Mouse (Mus musculus) cerebellum, adult 9-10 months (tissue): ENCODE data around the gene Gria4.
A peak's percentile ranks its signal among the peaks of the same experiment; 100 is the strongest.
"Not testable (repeated sequence)": the region's sequence is repeated elsewhere in the genome, so short reads cannot be mapped to it uniquely, and the experiment has no call there.

Experiments used
- DNase-seq: peaks from one replicate; pipeline ENCODE4 v3.0.0; 2022

Gene Gria4

DNA sequence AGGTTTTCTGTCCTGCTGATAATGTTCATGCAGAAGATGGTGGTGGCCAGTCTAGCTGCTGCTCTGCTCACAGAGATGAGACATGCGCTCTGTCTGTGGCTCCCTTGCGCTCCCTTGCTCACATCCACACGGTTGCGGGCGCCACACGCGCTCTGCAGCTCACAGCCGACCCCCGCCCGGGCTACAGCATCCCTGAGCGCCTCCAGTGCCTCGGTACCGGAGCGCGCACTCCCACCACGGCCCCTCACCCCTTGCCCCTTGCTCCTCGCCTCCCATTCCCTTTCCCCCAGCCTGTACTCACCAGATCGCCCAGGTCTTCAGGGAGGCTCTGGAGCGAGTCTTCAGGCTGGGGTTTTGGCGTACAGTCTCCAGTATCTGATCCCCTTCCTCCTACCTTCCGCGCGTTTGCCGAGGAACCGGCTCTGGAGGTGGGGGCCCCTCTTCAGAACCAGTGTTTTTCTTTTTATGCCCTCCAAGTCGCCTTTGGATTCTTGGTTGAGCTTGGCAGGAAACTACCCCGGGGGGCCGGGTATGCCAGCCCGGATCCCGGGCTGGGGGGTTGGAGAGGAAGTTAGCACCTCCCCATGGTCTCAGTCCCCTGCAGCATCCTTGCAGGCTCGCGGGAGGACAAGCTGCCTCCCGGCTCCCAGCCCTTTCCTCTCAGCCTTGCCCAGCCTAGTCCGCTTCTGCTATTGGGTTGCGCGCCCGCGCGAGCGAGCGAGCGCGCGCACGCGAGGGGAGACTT is at the start of gene Gria4:
TSS of gene Gria4 (minus strand) at position 691 of the 745 bp plus-strand sequence.
- DNase-seq = peak; percentile 89

DNA sequence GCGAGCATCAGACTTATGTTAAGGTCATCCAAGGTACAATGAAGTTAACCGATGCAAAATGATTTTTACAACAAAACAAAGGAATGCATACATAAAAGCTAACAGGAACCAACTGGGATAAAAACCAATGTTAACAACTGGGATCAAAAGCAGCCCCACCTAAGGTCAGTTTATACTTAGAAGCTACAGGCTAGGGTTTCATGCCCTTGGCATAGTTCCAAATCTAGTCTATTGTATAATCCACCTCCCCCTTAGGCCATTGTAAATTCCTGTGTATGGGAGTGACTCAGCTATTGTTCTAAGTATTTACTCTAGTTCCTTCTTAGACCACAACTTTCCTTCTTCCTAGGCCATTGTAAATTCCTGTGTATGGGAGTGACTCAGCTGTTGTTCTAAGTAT is 14.9 kb upstream of the Gria4 start:
- DNase-seq = not testable (repeated sequence)

DNA sequence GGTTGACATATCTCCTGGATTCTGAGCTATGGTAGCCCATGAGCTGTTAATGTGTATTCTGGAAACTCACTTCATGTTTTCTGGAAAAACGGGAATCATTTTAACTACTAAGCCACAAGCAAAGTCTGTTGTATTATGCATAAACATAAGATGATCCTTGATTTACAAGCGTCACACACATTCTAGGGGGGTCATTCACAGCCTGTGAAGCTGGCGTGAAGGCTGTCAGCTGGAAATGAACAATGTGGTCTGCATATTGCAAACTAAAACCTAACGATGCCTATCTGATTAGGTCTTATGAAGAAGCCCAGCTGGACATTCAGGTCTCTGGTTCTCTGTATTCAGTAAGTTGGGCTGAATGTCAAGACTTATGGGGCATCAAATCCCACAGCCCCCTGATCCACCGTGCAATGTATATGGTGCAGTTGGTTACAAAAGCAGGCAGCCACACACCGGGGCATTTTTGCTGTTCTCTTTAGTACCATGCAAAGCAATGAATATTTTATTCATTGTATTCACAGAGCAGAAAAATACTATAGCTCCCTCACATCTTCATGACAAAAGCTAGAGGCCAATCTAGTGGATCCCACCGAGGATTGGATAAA is 7.2 kb upstream of the Gria4 start:
- no peak for DNase-seq

DNA sequence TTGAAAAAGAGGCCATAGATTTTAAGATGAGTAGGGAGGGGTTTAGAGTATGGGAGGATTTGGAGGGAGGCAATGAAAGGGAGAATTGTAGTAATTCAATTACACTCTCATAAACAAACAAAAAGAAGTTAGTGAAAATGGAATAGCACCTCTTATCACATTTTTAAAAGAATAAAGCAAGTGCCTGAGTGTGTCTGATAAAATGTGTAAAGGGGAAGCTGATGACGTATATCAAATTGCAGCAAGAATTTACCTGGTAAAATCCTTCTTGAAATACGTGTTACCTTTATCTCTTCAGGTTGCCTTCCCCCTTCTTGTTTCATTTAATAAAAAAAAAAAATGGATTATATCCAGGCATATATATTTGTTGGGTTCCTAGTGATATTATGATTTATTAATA is 1.4 kb upstream of the Gria4 start:
- peak; percentile 13 for DNase-seq

DNA sequence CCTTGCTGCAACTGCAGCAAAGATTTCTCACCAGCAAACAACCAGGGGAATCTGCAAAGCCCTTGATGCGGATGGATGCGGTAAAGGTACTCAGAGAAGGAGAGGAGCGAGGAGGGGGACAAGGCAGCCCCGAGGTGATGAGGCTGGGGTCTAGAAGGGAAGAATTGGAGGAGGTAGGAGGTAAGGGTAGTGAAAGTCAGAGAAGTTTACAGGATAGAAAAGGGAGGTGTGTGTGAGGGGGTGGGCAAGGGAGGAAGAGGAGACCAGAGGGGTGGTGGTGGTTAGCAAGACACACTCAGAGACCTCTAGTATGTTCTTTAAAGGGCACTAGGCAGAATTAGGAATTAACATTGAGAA is 233 bp upstream of the Gria4 start:
- no peak for DNase-seq

DNA sequence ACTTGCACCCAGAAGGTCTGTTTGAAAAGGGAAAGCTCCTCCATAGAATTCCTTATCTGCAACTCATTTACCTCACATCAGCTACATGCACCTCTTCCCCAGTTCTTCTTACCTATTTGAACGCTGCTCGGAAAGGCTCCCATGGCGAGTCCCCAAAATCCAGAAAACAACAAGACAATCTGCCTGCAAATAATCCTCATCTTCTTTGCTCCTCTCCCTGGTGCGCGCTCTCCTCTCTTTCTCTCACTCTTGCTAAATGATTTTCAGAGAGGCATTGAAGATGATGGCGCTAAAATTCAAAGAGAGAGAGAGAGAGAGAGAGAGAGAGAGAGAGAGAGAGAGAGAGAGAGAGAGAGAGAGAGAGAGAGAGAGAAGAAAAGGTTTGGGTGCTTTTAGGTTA is 959 bp downstream of the Gria4 start:
- DNase-seq = peak; percentile 69

DNA sequence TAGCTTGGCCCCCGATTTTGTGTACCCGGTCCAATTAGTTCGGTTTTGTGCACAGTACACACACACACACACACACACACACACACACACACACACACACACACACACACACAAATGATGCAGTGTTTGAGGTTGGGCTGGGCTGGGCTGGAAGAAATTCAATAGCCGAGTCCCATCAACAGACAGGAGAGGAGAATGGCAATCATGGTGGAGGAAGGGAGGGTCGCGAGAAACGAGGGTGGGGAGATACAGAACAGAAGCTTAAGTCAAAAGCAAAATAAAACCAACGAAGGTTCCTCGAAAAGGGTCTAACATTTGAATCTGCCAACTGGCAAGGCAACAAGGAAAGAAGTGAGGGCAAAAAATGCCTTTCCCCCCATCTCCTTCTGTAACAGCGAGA is 1.6 kb downstream of the Gria4 start:
- peak; percentile 54 for DNase-seq

DNA sequence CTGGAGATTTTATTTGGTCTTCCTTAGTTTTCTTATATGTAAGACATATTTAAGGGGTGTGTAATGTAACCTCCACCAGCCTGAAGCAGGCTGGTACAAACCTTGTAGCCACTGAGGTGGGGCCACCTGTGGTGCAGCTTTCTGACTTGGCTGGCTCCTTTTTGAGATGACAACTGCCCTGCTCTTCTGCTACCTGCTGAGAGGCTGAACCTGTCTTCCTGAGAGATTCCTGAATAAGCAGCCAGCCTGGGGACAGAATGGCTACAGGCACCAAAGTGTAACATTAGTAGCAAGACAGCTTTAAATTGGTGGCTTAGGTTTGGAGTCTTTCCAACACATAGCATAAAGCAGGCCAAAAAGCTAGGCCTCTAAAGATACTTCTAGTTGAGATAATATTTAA is 46.6 kb downstream of the Gria4 start:
- peak; percentile 90 for DNase-seq

DNA sequence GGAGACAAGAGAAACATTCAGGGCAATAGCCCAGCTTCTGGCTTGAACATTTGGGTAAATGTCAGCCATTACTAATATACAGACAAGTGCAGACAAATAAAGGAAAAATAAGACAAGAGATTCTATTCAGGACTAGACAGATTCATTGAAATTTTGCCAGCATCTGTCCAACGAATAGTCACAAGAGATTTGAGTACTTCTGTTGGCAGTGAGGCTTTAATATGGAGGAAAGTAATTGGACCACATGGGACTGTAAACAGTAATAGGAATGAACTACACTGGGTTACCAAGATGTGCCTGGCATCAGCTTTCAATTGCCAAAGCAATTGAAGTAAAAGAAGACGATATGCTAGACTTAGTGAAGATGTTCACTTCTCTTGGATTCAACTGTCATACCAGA is 81.9 kb downstream of the Gria4 start:
- DNase-seq = peak; percentile 49

DNA sequence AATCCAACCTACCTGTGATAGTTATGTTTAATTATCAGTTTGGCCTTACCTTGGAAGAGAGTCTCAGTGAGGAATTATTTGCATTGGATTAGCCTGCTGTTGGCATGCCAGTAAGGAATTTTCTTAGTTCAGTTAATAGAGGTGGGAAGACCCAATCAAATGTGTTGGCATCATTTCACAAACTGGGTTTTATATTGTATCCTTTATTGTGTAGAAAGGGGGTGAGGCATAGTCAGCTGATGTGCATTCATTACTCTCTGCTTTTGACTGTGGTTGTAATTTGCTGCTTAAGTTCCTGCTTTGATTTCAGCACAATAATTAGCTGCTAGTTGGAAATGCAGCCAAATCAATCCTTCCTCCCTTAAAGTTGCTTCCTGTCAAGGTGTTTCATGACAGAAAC is 83.7 kb downstream of the Gria4 start:
- no peak for DNase-seq

DNA sequence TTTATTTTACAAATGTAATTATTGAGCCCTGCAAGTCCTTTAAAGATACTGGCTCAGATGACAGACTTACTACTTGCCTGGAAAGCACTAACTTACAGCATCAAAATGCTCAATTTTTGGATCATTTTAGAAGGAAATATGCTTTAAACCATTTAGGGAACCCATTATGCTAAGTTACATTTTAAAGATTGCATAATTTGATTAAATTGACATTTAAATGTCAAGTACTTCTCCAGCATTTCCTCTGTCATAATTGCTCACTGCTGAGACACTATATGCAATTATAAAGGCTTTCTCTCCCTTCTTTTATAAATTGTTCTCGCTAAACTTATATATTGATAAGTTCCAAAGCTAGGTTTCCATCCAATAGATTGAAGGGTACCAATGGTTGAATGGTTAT is 108.9 kb downstream of the Gria4 start:
- DNase-seq = no peak

DNA sequence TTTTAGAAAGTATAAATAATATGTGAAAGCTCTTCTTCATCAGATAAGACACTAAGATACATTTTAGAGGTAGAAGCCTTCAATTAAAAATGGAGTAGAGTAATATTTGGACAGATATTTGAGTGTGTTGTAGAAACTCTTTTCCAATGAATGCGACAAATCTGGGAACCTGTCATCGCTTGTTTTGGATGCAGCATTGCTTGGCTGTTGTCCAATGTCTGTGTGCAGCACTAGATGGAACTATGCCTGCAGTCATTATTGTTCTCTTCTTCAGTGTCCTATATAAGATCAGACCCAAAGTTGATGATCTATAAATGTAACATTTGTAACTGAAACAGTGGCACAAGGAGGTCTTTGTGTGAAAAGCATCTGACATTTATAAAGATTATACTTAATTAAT is 115.8 kb downstream of the Gria4 start:
- peak; percentile 83 for DNase-seq

DNA sequence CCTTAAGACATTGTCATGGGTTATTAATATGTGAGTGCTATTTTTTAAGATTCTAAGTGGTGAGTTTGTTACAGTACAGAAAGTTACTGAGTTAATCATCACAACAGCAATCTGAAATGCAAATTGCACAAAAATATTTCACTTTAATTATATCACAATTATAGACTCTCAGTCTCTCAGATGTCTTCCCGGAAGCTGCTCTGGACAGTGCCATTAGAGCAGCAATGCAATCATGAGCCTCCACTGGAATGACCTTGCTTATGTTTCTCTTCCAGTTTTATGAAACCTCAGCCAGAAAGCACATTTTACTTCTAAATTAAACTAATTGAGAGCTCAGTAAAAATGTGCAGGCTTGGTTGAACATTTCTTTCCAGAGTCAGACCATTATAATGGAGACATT is 116.9 kb downstream of the Gria4 start:
- DNase-seq = no peak

DNA sequence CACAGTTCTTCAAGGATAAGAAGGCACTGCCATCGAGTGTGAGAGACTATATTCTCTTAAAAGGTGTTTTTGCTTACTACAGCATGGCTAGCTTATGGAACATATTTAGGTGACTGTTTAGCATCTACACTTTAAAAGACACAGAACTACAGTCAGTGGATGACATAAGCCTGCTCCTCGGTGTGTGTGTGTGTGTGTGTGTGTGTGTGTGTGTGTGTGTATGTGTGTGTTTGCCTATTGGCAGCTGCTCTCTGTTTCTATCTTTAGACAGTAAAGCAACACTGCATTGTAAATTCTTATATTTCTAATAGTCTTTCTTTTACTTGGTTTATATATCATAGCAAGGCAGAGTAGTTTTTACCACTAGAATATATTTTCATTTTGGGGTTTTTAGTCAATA is 130.3 kb downstream of the Gria4 start:
- DNase-seq = no peak

DNA sequence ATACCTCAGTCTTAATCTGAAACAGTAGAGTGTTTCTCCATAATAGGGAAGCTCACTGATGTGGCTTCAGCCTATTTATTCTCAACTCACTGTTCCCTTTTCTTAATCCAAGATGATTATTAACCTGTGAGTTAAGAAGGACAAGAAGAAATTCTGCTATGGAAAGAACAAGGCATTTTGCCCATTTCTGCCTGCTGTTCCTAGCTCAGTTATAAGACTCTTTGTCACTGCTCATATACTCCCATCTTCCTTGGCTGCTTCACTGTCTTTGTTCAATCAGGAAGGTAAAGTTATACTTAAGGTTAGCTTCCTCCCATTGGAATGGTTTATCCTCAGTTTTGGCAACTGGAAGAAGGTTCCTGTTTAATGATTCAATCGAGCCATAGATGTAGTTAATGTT is 133.6 kb downstream of the Gria4 start:
- no peak for DNase-seq

DNA sequence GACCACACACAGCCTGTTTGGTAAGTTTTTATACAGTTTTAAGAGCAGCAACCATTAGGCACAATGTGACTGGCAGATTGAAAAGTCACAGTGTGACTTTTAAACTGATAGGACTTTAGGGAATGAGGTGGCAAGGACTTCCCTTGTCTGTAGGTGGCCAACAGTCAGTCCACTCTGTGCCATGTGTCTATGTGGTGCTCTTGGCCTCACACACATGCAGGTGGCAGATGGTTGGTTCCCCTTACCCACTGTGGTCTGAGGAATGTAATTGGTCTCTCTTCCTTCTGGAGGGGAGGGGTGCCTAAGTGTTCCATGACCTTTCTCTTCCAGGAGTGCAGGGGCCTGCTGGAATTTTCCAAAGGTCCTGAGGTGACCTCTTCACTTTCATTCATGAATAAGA is 137.1 kb downstream of the Gria4 start:
- DNase-seq = peak; percentile 68

DNA sequence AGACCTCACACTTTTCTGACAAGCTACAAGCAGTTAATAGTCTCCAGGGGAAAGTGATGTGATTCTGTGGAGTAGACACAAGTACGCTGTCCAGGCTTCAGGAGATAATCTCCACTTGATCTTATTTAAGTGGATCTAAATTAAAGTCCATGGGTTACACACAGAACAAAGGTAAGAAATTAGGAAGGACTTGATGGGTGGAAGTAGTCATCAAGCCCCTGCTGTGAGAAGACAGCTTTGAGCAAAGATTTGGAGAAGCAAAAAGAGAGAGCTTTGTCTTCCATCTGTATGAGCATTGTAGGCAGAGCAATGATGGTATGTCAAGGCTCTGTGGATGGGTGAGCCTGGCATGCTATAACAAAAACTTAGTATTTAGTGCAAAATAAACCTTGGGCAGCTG is 141.7 kb downstream of the Gria4 start:
- no peak for DNase-seq

DNA sequence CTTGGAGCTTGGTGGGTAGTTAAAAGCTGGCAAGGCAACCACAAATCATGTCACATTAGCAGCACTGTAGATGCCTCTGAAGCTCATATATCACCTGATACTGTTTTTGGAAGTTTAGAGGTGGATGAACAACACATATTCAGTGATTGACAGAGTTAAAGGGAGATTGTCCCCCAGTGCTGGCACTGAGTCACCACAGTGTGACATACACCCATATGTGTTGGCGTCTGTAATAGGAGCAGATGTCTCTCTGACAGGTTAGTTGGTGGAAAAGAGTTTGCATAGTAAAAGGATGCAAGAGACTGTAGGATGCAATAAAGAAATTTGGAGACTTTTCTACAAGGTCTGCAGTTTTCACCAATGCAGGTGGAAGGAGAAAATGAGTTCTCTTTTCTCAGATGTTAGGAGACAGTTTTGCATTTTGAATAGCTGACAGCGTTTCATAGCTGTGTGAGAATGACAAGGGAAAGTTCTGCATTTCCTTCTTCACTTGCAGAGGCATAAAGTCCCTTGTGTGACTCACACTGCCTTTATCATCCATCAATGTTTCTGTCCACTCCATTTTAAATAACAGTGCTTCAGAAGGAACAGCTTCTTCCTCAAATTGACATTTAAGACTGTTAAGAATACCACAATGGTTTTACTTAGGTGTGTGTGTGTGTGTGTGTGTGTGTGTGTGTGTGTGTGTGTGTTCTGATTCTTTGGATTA is 156.7 kb downstream of the Gria4 start:
- peak; percentile 69 for DNase-seq

DNA sequence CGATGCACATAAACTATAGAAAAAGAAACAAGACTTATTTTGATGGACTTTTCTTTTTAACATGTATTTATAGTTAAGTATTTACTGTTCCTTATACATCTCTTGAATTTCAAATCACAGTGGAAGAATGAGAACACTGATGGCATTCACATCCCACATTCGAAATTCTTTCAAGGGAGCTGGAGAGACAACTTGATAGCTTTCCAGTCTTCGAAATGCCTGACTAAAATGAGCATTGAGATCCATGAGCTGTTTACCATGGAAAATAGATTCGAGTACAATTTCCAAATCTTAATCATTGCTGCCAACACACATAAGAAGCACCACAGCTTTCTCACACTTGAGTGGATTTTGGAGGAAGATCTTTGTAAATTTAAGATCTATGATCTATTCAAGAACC is 164.1 kb downstream of the Gria4 start:
- DNase-seq = no peak

DNA sequence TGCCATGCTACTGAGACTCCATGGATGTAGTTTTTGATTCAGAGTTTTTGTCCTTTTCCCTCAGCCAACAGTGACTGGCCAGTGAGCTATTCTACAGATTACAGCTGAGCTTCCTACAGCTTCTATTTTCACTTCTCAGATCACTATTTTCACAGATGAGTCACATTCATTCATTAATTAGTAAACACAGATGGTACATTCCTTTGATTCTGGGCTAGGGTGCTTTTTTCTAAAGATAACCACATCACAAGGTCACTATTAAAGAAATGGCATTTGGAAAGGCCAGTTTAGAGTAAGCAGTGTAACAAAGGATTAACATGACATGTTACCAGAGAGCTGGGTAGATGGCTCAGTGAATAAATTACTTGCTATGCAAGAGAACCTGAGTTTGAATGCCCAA is 180.7 kb downstream of the Gria4 start:
- DNase-seq = peak; percentile 43

DNA sequence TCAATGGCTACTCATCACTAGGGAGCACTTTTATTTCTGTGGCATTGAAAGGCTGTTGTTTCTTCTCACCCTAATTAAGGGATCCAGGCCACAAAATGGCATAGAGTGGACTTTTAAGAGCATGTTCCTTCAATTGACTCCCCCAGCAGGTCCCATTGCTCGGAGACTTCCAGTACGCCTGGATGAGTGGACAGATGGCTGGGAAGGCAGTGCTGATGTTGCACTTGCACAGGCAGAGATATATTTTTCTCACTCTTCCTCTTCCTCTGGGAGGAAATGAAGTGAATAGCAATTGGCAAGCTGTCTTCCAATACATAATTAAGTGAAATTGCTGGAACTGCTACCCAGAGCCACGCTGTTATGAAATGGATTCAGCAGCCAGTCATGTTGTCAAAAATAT is 190.7 kb downstream of the Gria4 start:
- DNase-seq = peak; percentile 64

DNA sequence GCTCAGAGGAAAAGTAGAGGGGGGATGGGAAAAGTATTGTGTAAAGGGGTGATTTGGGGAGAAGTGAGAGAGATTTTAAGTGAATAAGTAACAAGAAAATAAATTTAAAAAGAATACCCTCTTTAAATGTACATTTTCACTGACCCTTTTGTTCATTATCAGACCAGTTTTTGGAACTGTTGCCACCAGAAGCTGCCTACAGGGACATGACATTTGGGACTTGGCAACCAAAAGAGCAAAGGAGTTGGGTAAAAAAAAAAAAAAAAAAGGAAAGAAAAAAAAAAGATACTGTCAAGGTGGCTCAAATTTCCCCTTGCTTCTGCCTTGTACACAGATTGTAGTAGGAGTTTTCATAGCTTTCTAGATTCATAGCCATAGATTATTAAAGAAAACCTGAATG is 191.8 kb downstream of the Gria4 start:
- peak; percentile 65 for DNase-seq

DNA sequence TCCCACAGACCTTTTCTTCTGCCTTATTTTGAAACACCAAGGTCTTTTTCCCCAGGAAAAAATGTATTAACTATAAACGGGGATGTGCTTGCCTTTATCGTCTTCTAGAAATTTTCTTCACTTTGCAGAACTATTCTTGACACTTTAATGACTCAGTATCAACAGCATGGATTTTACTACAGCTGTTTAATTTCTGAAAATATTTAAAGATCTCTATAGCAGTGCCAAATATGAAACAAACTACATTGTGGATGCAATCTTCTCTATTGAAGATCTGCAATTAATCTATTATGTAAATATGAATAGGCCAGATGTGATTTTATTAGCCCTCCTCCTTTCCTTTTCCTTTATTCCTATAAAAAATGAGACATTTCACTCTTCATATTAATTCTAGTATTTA is 194.2 kb downstream of the Gria4 start:
- no peak for DNase-seq

DNA sequence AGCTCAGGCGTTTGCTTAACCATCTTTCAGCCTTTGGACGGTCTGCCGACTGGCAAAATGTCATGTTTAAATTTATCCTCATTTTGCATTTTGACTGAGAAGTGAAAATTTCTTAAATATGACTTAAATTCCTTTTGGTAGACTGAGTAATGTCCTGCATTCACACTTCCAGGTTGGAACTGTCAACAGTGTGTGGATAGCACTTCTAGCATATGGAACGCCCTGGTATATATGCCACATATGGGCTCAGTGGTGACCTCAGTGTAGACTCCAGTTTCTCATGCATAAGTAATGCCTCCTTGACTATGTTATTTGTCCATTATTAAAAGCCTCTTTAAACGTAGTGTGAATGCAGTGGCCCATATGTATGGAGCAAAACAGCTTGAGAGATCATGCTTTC is 222.4 kb downstream of the Gria4 start:
- DNase-seq = peak; percentile 61
